Mouse (Mus musculus) brain, embryonic 14.5 days (tissue): ENCODE measurements around the gene 4930432K21Rik.

Experiments
- CTCF ChIP-seq: fragments of 200-500 bp; IDR thresholded peaks from 2 replicates; pipeline ENCODE4 v1.5.1; 2012; ENCODE audit warnings: inconsistent platforms, mild to moderate bottlenecking, moderate library complexity, borderline replicate concordance; ENCODE audit not compliant: insufficient read depth, insufficient read length; ENCODE audit errors: extremely low read depth
- POLR2A ChIP-seq: fragments of 200-500 bp; IDR thresholded peaks from 2 replicates; pipeline ENCODE4 v1.6.1; 2012; ENCODE audit warnings: mild to moderate bottlenecking, inconsistent platforms, borderline replicate concordance; ENCODE audit not compliant: poor library complexity, insufficient read depth, insufficient read length, severe bottlenecking; ENCODE audit errors: extremely low read depth

GRCm38 (mm10) chr8:84211202-84211601 lies 63.4 kb downstream of the 4930432K21Rik start:
- no peak for TF ChIP-seq CTCF
- no peak for TF ChIP-seq POLR2A
